Mouse (Mus musculus) stomach, embryonic 16.5 days (tissue): Measurements from ENCODE around the gene Vav3. TPM values are rescaled to one million over a fixed set of nuclear protein-coding genes. Genes with fewer than 3 reads are reported as not detected.

Experiments used
- ATAC-seq: fragments of 200-750 bp; cut with Nextera tagmentation; 2 replicates; pipeline ENCODE4 v1.8.0; 2017; ENCODE audit warnings: moderate number of reproducible peaks, moderate TSS enrichment; ENCODE audit not compliant: insufficient read depth, low FRiP score
- H3K27ac ChIP-seq: fragments of 300-500 bp; sonication (generic); 2 replicates; pipeline ENCODE4 v1.5.1; 2014; ENCODE audit warnings: low read length
- H3K27me3 ChIP-seq: fragments of 300-500 bp; sonication (generic); 2 replicates; pipeline ENCODE4 v1.6.1; 2014; ENCODE audit warnings: low read length, control low read depth, mixed read lengths; ENCODE audit not compliant: control insufficient read depth, insufficient read depth
- H3K36me3 ChIP-seq: fragments of 300-500 bp; sonication (generic); 2 replicates; pipeline ENCODE4 v1.6.1; 2014; ENCODE audit warnings: low read length; ENCODE audit not compliant: control insufficient read depth, insufficient read depth
- H3K4me1 ChIP-seq: fragments of 300-500 bp; sonication (generic); 2 replicates; pipeline ENCODE4 v1.6.1; 2014; ENCODE audit warnings: low read length, control low read depth, mixed read lengths; ENCODE audit not compliant: control insufficient read depth, insufficient read depth
- H3K4me2 ChIP-seq: fragments of 300-500 bp; sonication (generic); 2 replicates; pipeline ENCODE4 v1.6.1; 2014; ENCODE audit warnings: low read depth, low read length, mixed read lengths
- H3K4me3 ChIP-seq: fragments of 300-500 bp; sonication (generic); replicated peaks from 2 replicates; pipeline ENCODE4 v1.5.1; 2014; ENCODE audit warnings: mild to moderate bottlenecking, low read length
- H3K9ac ChIP-seq: fragments of 300-500 bp; sonication (generic); 2 replicates; pipeline ENCODE4 v1.6.1; 2014; ENCODE audit warnings: low read length
- H3K9me3 ChIP-seq: fragments of 300-500 bp; sonication (generic); replicated peaks from 2 replicates; pipeline ENCODE4 v1.6.1; 2016; ENCODE audit warnings: low read length, control low read depth; ENCODE audit not compliant: control insufficient read depth
- WGBS: fragments of 180-500 bp; shearing (Covaris S2); extraction: QIAGEN DNeasy Blood & Tissue Kit; methylation state at CpG from one replicate; pipeline ENCODE4 v1.1.7; 2014; 5-methylcytosine and 5-hydroxymethylcytosine counted together
- polyA plus RNA-seq: library from polyadenylated mRNA; unstranded; fragments of >200 nt; fragmentation: Nextera tagmentation; extraction: Ambion mirVana; gene quantifications from 2 replicates; pipeline ENCODE4 v1.2.1, GENCODE M21; 2015

The Vav3 gene
- polyA plus RNA-seq, 1 experiment from 2014 or later = 20.5 TPM

DNA sequence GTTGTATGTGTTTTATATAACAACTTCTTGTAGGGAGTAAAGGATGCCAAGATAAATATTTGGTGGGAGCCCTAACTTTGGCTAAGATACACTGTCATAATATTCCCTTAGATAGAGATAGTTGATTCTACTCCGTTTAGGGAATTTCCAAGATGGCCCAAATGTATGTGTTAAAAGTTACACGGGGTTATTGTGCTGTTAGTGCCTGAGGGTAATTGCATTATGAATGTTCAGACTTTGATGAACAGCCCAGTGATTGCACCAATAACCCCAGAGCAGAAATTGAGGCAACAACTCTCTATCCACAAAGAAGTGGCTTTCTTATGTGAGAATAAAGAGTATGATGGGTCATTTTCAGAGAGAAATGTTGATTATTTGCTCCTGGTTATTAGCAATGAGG lies 283.3 kb downstream of the Vav3 start:
- Histone ChIP-seq H3K4me3 (no peak overlapping the region), H3K4me2 (no peak overlapping the region), H3K27me3 (no peaks in the 10 kb centered on the region), H3K36me3 (no peaks in the 10 kb centered on the region), H3K4me1 (peaks cover 3% of the 10 kb centered on the region; the same call in 1 of the 2 replicates), H3K9ac (no peak overlapping the region), H3K27ac (no peak overlapping the region), H3K9me3 (no peaks in the 10 kb centered on the region)
- ATAC-seq = no peak
- WGBS = 50% methylated on average over 2 of the region's 2 CpGs

DNA sequence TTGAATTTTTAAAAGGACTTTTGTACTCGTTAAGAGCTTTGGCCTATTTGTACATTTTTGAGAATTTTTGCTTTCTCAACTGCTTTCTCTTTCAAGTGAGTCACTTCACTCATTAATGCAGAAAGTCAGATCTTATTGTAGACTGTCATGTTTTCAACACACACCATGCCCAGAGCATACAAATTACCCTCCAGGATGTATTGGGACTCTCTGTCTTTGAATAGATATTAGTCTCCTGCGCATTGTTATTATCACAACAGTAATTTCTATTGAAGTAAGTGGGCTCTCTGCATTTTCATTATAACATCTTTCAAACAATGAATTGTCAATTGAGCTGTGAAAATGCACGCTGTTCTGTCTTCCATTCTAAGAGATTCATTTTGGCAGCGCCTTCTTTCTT lies 295.6 kb downstream of the Vav3 start:
- Histone ChIP-seq H3K9ac (no peak overlapping the region), H3K27me3 (no peaks in the 10 kb centered on the region), H3K36me3 (no peaks in the 10 kb centered on the region), H3K4me1 (no peaks in the 10 kb centered on the region), H3K4me2 (no peak overlapping the region), H3K4me3 (no peak overlapping the region), H3K9me3 (no peaks in the 10 kb centered on the region), H3K27ac (no peak overlapping the region)
- 88% methylated on average over 4 of the region's 4 CpGs for WGBS
- ATAC-seq = no peak

- Histone ChIP-seq H3K36me3 (no peaks in the 10 kb centered on the region), H3K9ac (no peak overlapping the region), H3K27ac (no peak overlapping the region), H3K9me3 (no peaks in the 10 kb centered on the region), H3K4me3 (no peak overlapping the region), H3K4me2 (no peak overlapping the region), H3K27me3 (no peaks in the 10 kb centered on the region), H3K4me1 (no peaks in the 10 kb centered on the region)
- ATAC-seq = no peak
- 63% methylated on average over 1 of the region's 1 CpGs for WGBS
These were observed 298.9 kb downstream of the Vav3 start for GRCm38 (mm10) chr3:109639386-109639785.

- no peaks in the 10 kb centered on the region for H3K9me3 ChIP-seq
- H3K4me3 ChIP-seq = no peak overlapping the region
- 72% methylated on average over 4 of the region's 4 CpGs for WGBS
- H3K4me1 ChIP-seq = no peaks in the 10 kb centered on the region
- no peak overlapping the region for H3K4me2 ChIP-seq
- no peak for ATAC-seq
- no peak overlapping the region for H3K9ac ChIP-seq
- no peaks in the 10 kb centered on the region for H3K27me3 ChIP-seq
- no peak overlapping the region for H3K27ac ChIP-seq
- H3K36me3 ChIP-seq = no peaks in the 10 kb centered on the region
These were observed 300.3 kb downstream of the Vav3 start for GRCm38 (mm10) chr3:109640796-109641195.

DNA sequence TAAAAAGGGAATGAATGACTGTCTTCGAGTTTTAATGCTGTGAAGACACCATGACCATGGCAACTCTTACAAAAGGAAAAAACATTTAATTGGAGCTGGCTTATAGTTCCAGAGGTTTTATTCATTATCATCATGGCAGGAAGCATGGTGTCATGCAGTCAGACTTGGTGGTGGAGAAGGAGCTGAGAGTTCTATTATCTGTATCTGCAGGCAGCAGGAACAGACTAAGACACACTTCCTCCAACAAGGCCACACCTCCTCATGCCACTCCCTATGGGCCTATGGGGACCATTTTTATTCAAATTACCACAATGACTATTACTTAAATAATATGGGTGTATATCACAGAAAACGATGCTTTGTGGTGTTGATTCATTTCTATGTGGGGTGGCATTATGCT lies 307.8 kb downstream of the Vav3 start:
- no peaks in the 10 kb centered on the region for H3K27me3 ChIP-seq
- WGBS = 87% methylated on average over 2 of the region's 2 CpGs
- H3K9me3 ChIP-seq = no peaks in the 10 kb centered on the region

GRCm38 (mm10) chr3:109651479-109651878 lies 311.0 kb downstream of the Vav3 start:
- Histone ChIP-seq H3K4me3 (no peak overlapping the region), H3K9me3 (no peaks in the 10 kb centered on the region), H3K27me3 (no peaks in the 10 kb centered on the region), H3K9ac (no peak overlapping the region), H3K4me2 (no peak overlapping the region), H3K4me1 (no peaks in the 10 kb centered on the region), H3K27ac (no peak overlapping the region), H3K36me3 (no peaks in the 10 kb centered on the region)
- ATAC-seq = no peak
- WGBS = 74% methylated on average over 3 of the region's 3 CpGs

More for the DNA sequence above, 307.8 kb downstream of the Vav3 start:
- Histone ChIP-seq H3K9ac (no peak overlapping the region), H3K4me3 (no peak overlapping the region), H3K36me3 (no peaks in the 10 kb centered on the region), H3K4me1 (no peaks in the 10 kb centered on the region), H3K4me2 (no peak overlapping the region), H3K27ac (no peak overlapping the region)
- ATAC-seq = no peak

- no peak overlapping the region for H3K4me3 ChIP-seq
- no peaks in the 10 kb centered on the region for H3K4me1 ChIP-seq
- H3K4me2 ChIP-seq = no peak overlapping the region
- H3K27me3 ChIP-seq = no peaks in the 10 kb centered on the region
- H3K9ac ChIP-seq = no peak overlapping the region
- H3K9me3 ChIP-seq = no peaks in the 10 kb centered on the region
- 75% methylated on average over 12 of the region's 12 CpGs for WGBS
- H3K36me3 ChIP-seq = no peaks in the 10 kb centered on the region
- no peak for ATAC-seq
- no peak overlapping the region for H3K27ac ChIP-seq
These were observed 312.6 kb downstream of the Vav3 start for GRCm38 (mm10) chr3:109652860-109653631.

DNA sequence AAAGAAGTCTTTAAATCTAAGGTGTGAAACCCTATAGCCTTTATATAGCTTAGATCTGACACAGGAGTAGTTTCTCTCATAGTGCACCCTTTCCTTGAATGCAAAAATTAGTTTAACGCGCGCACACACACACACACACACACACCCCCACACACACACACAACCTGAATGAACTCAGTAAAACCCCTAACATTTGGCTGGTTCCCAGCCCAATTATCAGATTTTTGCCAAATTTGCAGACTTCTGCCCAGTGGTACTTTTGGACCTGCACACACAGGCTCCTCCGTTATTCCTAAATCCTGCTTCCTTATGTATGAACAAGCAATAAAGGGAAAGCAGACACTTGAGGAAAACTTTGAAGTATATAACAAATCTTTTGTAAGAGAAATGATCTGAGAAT lies 313.9 kb downstream of the Vav3 start:
- Histone ChIP-seq H3K27me3 (no peaks in the 10 kb centered on the region), H3K27ac (no peak overlapping the region), H3K4me1 (no peaks in the 10 kb centered on the region), H3K4me3 (no peak overlapping the region), H3K9me3 (no peaks in the 10 kb centered on the region), H3K4me2 (no peak overlapping the region), H3K36me3 (no peaks in the 10 kb centered on the region), H3K9ac (no peak overlapping the region)
- 96% methylated on average over 4 of the region's 4 CpGs for WGBS
- ATAC-seq = no peak

DNA sequence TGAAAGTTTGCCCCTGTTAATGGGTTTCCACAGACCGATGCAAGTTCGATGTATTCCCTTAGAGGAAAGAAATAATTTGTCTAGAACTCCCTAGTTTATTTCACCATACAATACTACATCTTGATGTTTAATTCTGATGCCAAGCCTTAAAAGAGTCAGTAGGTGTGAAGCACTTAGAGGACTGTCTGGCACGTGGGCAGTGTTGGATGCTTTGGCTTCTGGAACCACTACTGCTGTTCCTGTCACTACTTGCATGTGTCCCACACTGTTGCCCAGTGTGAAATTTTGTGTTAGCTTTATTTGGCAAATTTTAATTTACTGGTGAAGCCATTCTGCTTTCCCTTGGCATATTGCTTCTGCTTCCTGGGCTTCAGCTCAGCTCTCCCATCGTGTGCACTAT lies 331.3 kb downstream of the Vav3 start:
- no peak overlapping the region for H3K9ac ChIP-seq
- ATAC-seq = no peak
- no peak overlapping the region for H3K27ac ChIP-seq
- H3K4me1 ChIP-seq = no peaks in the 10 kb centered on the region
- 92% methylated on average over 4 of the region's 4 CpGs for WGBS
- no peaks in the 10 kb centered on the region for H3K27me3 ChIP-seq
- H3K4me2 ChIP-seq = no peak overlapping the region
- no peaks in the 10 kb centered on the region for H3K36me3 ChIP-seq
- no peaks in the 10 kb centered on the region for H3K9me3 ChIP-seq
- no peak overlapping the region for H3K4me3 ChIP-seq
